In genomic region chr2:71863531-71864173, GRCm38 (mm10) we compare ENCODE assay signal across 17 mouse cellular contexts. TPM values are rescaled to one million over a fixed set of nuclear protein-coding genes. Genes with fewer than 3 reads are reported as not detected.
DNase-seq lines count a peak whose midpoint lies in the region; ATAC-seq and TF ChIP-seq lines count a peak whose summit lies in the region.
"Had no signal": no experiment of that assay in that cellular context is flagged by ENCODE, and none has a peak within 500 bp of the region (broad histone marks: within the 10 kb centered on the region; RNA-seq: fewer than 3 reads in every experiment).

No protein-coding gene starts in this region.

- TF ChIP-seq CTCF in ES-Bruce4 (IDR thresholded peaks at IDR 0.05; ENCODE audit: low read depth, low read length): no peak
- no peak for TF ChIP-seq CTCF in gastrocnemius, adult 2 months (IDR thresholded peaks at IDR 0.05)

- TF ChIP-seq EP300 in ES-Bruce4 (IDR thresholded peaks at IDR 0.05; ENCODE audit: insufficient read depth, low read depth, low read length): no peak

- TF ChIP-seq POLR2A in ES-Bruce4 (IDR thresholded peaks at IDR 0.05; ENCODE audit: insufficient read depth, low read length): no peak

- peak overlapping the region; percentile 71 for H3K4me3 ChIP-seq in megakaryocyte, embryonic 14.5 days (replicated peaks)
- no peak overlapping the region for H3K4me3 ChIP-seq in ES-Bruce4 (ENCODE audit: low read depth, low read length)
- H3K4me3 ChIP-seq in brown adipose tissue, adult 24 weeks (ENCODE audit: insufficient read depth, low read depth, low read length): no peak overlapping the region
- H3K4me3 ChIP-seq in gastrocnemius, adult 2 months: no peak overlapping the region
- H3K4me3 ChIP-seq: forebrain, embryonic 10.5 days; kidney, embryonic 15.5 days; midbrain, embryonic 10.5 days had no signal

- H3K9me3 ChIP-seq in megakaryocyte, embryonic 14.5 days: no peaks in the 10 kb centered on the region
- H3K9me3 ChIP-seq in ES-Bruce4 (replicated peaks; ENCODE audit: control insufficient read depth, insufficient read depth, low read length, poor library complexity, severe bottlenecking): no peaks in the 10 kb centered on the region
- H3K9me3 ChIP-seq: forebrain, embryonic 10.5 days; kidney, embryonic 15.5 days; midbrain, embryonic 10.5 days had no signal

- ATAC-seq in megakaryocyte, adult 5-6 weeks (ENCODE audit: poor library complexity, severe bottlenecking): no peak
- ATAC-seq: liver, postnatal 0 days had no signal

- H3K27ac ChIP-seq in ES-Bruce4 (ENCODE audit: insufficient read depth, low read length): peak overlapping the region; percentile 74; the same call in 1 of the 2 replicates
- H3K27ac ChIP-seq in brown adipose tissue, adult 24 weeks (replicated peaks; ENCODE audit: low read depth, low read length): peak overlapping the region; percentile 65
- no peak overlapping the region for H3K27ac ChIP-seq in gastrocnemius, adult 2 months
- H3K27ac ChIP-seq: forebrain, embryonic 10.5 days; kidney, embryonic 15.5 days; midbrain, embryonic 10.5 days had no signal

- H3K9ac ChIP-seq in ES-Bruce4 (ENCODE audit: low read depth, poor library complexity, severe bottlenecking): no peak overlapping the region
- H3K9ac ChIP-seq: kidney, embryonic 15.5 days; liver, postnatal 0 days had no signal

- peak; percentile 36 for DNase-seq in splenic B cell, adult 2 months (ENCODE audit: low read depth, low spot score)
- no peak for DNase-seq in cerebellum, postnatal 25 days
- DNase-seq in gastrocnemius, adult 2 months: no peak
- DNase-seq: adrenal gland, postnatal 25 days; cerebellum, adult 8-10 months; gastrocnemius, postnatal 25 days; liver; liver, postnatal 0 days; lung, postnatal 14 days; right cerebral cortex, postnatal 4 days had no signal

- intact Hi-C loops in gastrocnemius, adult 2 months (cut with DNase I): no loop called here

- peaks cover 11% of the 10 kb centered on the region for H3K36me3 ChIP-seq in megakaryocyte, embryonic 14.5 days (replicated peaks; ENCODE audit: low read length)
- no peaks in the 10 kb centered on the region for H3K36me3 ChIP-seq in ES-Bruce4 (ENCODE audit: control insufficient read depth, insufficient read depth, low read length, poor library complexity, severe bottlenecking)
- H3K36me3 ChIP-seq in splenic B cell, adult 2 months (ENCODE audit: control insufficient read depth, insufficient read depth, low read length, poor library complexity, severe bottlenecking): no peaks in the 10 kb centered on the region
- H3K36me3 ChIP-seq: midbrain, embryonic 10.5 days had no signal

- peaks cover 79% of the 10 kb centered on the region for H3K4me1 ChIP-seq in megakaryocyte, embryonic 14.5 days
- H3K4me1 ChIP-seq in ES-Bruce4 (ENCODE audit: control insufficient read depth, insufficient read depth, low read length): peaks cover 10% of the 10 kb centered on the region
- H3K4me1 ChIP-seq in brown adipose tissue, adult 24 weeks (ENCODE audit: control insufficient read depth, insufficient read depth, insufficient read length, low read length): peaks cover 13% of the 10 kb centered on the region; the same call in 1 of the 2 replicates

- no peaks in the 10 kb centered on the region for H3K27me3 ChIP-seq in megakaryocyte, embryonic 14.5 days (replicated peaks)
- H3K27me3 ChIP-seq in ES-Bruce4 (ENCODE audit: control insufficient read depth, insufficient read depth, low read length, poor library complexity, severe bottlenecking): no peaks in the 10 kb centered on the region
- H3K27me3 ChIP-seq in splenic B cell, adult 2 months (ENCODE audit: control insufficient read depth, insufficient read depth, low read length, poor library complexity, severe bottlenecking): 0 out of 2 replicates have a peak, but pooled peaks cover 2% of the 10 kb centered on the region
- H3K27me3 ChIP-seq: kidney, embryonic 15.5 days had no signal

RNA-seq across cellular contexts. Expression of gene Pdk1, which starts 9.4 kb away (rescaled TPM):
- 16.5 and 24.0 TPM in 2 replicates for polyA plus RNA-seq in megakaryocyte, embryonic 14.5 days (2012; ENCODE audit: insufficient read depth, low replicate concordance)
- total RNA-seq in megakaryocyte, adult 5-6 weeks (2015): 4.7 and 5.7 TPM in 2 replicates
- total RNA-seq in megakaryocyte, adult 5-6 weeks (2017): 8.6 and 19.8 TPM in 2 replicates
- 144 and 162 TPM in 2 replicates for polyA plus RNA-seq in ES-Bruce4 (2011; ENCODE audit: insufficient read depth, insufficient read length, low read depth, missing spikeins)
- 76.5 and 93.5 TPM in 2 replicates for polyA plus RNA-seq in brown adipose tissue, adult 24 weeks (2012; ENCODE audit: insufficient read depth, insufficient read length, missing spikeins)
- 10 to 100 TPM; 52.2 to 85.3 TPM for total RNA-seq in gastrocnemius, adult 2 months (2021)
